Mouse (Mus musculus) left cerebral cortex, postnatal 4 days (tissue): Measurements from ENCODE around the gene Dtx4. TPM values are rescaled to one million over a fixed set of nuclear protein-coding genes. Genes with fewer than 3 reads are reported as not detected.
"Not testable (repeated sequence)": the region's sequence is repeated elsewhere in the genome, so short reads cannot be mapped to it uniquely, and the experiment has no call there.

Experiments
- DNase-seq: peaks from one replicate; pipeline ENCODE4 v3.0.0-alpha.2; 2022
- intact Hi-C: fragments of 180-260 bp; cut with DNase I; formaldehyde crosslinking; loops from one replicate; pipeline ENCODE4 v1.15.1; 2025
- total RNA-seq, 2 experiments: library from RNA; stranded (reverse); gene quantifications; 2 replicates each; pipeline ENCODE4 v1.2.3; 2021

Dtx4 gene
- total RNA-seq = 100 to 1,000 TPM; 124 to 146 TPM

DNA sequence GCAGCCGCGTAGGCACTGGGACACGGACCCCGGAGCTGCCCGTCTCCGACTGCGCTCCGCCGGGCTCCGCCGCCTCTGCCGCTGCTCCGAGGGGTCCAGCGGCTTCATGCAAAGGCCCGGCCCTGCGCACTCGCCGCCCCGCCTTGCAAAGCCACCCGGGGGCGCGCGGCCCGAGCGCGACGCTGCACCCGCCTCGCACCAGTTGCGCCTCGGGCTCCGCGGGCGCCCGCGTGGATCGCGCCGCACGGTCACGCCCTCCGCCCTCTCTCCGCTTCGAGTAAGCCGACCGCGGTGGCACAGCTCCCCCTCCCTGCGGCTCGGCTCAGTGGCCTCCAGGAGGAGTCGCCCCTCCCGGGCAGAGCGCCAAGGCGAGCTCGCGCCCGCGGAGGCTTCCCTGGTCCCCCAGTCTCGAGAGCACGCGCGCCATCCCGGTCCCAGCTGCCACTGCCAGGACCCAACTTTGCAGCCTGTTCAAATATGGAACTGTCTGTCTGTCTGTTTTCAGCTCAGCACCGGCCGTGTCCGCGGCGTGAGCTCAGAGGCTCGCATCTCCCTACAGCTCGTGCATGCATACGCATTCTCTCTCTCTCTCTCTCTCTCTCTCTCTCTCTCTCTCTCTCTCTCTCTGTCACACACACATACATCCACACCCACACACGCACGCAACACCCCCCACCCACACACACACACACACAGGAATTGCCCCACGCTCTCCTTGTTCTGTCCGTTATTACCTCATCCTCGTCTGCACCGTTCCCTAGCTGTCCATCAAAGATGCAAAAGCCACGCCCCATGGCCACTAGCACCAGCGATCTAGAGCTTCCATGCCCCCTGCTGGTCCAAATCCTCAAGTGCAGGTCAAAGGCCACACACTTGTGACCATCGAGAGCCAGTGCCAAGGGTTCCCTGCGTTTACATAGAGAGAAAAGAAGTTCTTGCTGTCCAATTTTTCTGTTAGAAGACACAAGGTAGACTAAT is at the start of gene Dtx4:
Gene Dtx4, minus strand, starts transcription at position 85 of the 978 bp plus-strand sequence.
- DNase-seq = peak; percentile 94
- intact Hi-C loops = loop anchor here (5.0 kb wide), 1 partner anchor 489 kb away; no protein-coding TSS in a partner anchor

DNA sequence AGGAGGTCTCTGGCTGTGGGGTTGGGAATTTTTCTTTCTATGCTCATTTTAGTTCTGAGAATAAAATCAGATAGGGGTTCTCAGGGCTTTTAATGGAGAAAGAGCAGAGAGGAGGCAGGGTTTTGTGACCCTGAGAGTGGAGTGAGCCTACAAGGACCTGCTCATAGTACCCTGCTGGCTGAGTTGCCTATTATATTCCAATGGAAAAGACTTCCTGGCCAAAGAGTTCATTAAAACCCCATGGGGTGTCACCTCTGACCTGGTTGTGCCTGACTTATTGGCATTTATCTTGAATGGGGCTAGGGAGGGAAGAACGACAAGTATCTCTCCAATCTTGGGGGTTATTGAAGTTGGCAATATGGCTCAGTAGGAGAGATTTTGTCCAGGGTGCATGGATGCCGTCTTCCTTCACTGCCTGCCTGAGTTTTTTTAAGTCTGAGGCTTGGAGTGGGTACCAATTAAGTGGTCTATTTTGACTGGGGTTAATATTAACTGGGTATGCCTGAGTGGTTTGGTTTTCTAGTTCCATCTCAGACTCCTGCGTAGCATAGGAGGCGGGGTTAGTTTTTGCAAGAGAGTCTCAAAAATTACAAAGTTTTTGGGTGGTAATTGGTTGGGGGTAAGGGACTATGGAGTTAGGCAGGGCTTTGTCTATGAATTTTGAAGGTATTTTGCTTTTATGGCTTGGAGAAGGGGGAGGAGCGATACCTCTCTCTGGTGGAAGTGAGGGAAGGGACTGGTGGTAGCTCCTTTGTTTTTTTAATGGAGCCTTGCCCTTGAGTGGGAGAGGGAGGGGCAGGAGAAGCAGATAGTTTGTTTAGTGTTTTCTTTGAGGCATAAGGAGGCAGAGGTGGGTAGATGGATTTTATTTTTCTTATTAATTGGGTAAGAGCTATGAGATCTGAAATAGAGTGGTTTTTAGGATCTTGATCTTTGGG is 49.0 kb upstream of the Dtx4 start:
- intact Hi-C loops = no loop called here
- no peak for DNase-seq

DNA sequence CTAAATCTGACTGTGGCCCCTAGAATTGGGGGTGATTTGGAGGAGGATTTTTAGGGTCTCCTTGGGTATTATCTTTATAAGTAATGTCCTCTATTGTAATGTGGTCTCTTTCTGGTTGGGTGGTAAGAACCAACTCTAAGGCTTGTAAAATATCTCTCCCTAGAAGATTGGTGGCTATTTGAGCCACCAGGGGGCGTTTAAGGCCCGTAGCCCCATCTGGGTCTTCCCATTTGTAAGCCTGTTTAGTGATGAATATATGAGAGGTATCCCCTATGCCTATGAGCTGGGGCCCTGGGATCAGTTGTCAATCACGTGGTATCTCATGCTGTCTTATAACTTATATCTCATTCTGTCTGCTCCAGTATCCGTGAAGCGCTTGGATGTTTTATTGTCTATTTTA is 47.9 kb upstream of the Dtx4 start:
- peak; percentile 33 for DNase-seq
- intact Hi-C loops = no loop called here

DNA sequence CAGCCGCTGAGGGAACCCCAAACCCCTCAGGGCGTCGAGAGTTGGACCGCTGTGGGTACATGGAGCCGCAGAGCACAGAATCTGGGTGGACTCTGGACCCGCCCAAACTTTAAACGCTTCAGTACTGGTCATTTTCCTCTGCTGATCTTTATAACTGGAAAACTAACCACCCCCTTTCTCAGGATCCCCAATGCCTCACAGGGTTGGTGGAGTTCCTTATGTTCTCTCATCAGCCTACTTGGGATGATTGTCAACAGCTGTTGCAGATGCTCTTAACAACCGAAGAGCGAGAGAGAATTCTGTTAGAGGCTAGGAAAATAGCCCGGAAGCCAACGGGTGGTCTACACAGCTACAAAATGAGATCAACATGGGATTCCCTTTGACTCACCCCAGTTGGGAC is 44.2 kb upstream of the Dtx4 start, which contains the start of gene Fam111a:
Gene Fam111a, plus strand, starts transcription at position 301 of the 400 bp plus-strand sequence.
- intact Hi-C loops, DNase-seq: not testable (repeated sequence)

DNA sequence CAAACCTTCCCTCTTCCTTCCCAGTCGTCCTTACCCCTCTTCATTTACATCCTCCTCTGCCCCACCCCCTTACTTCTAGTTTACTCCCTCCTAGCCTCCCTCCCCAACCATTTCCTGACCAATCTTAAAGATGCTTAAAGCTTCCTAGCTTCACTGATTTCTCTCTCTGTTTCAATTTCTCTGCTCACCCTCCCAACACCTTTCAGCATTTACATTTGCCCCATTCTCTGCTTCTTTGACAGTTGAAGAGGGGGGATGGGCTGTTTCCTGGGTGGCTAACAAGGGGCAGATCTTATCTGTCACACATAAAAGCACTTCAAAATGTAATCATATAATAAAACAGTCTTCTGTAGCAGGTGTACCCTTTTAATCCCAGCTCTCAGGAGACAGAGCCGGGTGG is 40.4 kb upstream of the Dtx4 start:
- DNase-seq = no peak
- intact Hi-C loops = no loop called here

DNA sequence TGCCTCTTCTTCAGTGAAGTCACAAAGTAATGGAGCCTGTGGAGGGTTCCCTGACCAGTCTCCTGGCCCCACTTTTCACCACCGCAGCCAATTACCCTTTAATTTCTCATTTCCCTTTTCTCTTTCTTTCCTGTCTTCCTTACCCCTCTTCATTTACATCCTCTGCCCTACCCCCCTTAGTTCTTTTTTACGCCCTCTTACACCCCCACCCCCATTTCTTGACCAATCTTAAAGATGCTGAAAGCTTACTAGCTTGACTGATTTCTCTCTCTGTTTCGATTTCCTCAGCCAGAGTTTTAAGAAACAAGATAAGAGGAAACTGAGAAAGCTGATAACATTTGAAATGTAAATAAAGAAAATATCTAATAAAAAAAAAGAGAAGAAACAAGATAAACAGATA is 39.5 kb upstream of the Dtx4 start:
- intact Hi-C loops = no loop called here
- no peak for DNase-seq

DNA sequence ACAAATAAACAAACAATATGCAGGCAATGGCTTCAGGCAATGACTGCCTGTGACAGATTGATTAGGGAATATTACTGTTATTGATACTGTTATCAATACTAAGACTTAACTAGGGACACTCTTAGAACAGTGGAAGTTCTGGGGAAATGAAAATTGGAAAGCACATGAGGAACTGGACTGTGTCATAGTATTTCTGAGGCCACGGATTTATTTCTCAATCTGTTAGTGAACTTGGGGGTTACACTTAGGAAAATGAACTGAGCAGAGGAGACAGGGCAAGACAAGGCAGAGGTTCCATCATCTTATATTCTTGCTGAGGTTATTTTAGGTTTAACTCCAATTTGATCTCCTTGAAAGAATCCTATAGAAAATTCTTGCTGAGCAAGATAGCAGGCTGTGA is 38.7 kb upstream of the Dtx4 start:
- intact Hi-C loops = no loop called here

DNA sequence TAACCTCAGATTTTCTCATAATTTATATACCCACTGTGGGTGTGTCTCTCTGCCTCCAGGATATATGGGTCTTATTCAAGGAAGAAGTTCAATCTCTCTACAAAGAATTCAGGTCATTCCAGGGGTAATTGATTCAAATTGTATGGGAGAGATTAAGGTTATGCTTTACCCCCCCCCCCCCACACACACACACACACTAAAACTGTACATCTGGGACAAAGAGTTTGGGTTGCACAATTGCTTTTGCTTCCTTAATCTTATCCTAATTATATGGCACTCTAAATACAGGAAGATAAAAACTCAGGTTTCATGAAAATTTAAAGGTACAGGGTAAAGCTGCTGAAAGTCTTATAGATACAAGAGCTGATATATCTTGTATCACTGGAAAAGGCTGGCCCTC is 35.9 kb upstream of the Dtx4 start:
- intact Hi-C loops = no loop called here
- no peak for DNase-seq

More for the DNA sequence above, 38.7 kb upstream of the Dtx4 start:
- no peak for DNase-seq

DNA sequence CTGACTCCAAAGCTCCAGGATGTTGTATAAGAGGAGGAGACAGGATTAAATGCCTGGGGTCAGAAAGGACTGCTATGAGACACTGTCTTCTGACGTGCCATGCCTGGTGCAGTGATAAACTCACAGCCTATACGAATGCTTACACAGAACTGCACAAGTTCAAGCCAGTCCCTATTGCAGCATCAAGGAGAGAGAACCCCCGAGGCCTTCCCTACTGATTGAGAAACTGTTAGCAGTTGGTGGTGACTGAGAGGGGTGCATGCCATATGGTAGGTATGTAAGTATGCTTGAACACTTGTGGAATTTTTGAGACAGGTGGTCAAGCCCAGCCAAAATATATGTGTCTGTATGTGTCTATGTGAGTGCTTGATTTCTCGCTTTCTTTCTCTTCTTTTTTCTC is 22.1 kb upstream of the Dtx4 start:
- intact Hi-C loops = no loop called here
- DNase-seq = no peak

DNA sequence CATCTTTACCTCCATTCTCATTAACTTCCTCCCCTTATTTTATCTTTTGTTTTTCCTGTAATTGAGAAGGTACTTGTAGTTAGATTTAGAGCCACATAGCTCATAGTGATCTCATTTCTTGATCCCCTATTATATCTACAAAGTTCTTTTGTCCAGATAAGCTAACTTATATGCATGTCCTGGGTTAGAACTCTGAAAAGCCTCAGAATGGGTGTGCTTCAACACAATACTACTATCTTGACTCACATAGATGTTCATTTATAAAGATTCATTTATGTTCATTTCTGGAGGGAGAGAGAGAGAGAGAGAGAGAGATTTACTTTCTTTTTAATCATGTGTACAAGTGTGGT is 17.3 kb upstream of the Dtx4 start:
- no peak for DNase-seq
- intact Hi-C loops = loop anchor here (5.0 kb wide), 1 partner anchor 74 kb away; no protein-coding TSS in a partner anchor

DNA sequence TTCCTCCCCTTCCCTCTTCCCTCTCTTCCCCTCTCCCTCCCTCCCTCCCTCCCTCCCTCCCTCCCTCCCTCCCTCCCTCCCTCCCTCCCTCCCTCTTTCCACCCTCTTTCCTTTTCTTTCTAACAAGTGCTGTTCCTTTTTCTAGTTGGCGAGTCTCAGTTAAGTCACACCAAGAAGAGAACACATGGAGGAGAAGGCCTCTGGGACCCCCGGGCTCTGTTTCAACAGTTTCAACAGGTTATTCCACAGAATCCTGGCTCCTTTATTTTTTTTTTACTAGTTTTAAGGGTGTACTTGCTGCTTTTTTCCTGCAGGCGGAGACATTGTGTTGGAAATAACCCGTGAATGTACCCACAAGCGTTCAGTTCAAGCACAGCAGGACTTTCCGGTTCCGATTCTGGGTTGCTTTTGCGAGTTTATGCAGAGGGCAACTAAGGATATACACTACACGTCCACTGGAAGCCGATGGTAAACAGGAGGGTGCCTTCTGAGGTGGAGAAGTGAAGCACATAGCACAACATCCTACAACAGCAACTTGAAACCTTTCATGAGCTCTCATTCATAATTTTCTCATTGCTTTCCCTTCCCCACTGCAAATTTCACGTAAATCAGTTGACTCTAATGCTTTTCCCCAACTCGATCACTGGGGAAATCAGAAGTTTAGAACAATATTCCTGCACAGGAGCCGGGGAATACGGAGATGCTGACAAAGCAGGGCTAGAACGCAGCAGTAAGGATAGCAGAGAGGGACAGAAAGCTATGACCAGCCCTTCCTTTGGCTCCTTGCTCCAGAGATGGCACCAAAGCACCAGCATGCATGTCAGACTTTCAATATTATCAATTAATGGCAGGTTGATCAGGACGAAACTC is 16.7 kb upstream of the Dtx4 start:
- intact Hi-C loops = loop anchor here (5.0 kb wide), 1 partner anchor 74 kb away; no protein-coding TSS in a partner anchor
- DNase-seq = peak; percentile 47

DNA sequence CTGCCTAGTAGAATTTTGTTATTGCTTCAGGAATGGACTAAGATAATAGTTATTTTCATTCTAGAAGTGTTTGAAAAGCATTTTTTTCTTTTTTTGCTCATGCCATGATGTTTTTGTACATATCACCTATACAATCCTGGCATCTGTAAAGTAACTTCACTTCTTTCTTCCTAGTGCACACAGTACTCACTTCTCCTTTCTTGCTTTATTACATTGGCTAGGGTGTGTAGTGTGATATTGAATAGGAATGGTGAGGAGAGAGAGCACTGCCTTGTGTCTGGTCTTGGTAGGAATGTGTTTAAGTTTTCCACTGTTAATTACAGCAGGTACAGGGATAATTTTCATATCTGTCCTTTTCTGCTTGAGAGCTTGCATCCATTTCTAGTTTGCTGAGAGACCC is 13.4 kb upstream of the Dtx4 start:
- intact Hi-C loops = loop anchor here (5.0 kb wide), 2 partner anchors 78 to 283 kb away; partner anchors contain the start of genes Lpxn and Zfp91
- no peak for DNase-seq

DNA sequence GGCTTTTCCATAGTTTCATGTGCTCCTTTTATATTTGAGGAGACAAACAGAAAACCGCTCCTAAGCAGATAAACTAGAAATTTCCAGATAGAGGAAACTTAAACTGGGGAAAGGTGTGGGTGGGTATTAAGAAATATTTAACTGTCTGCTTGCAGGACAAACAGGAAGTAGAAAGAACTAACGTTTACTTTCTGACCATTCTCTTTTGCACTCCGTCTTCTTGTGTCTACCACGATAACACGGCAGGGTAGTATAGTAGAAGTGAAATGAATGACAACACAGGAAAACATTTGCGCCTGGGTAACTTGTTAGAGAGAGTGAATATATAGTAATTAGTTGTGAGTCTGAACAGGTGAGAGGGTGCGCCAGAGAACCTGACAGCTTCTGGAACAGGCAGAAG is 1.5 kb upstream of the Dtx4 start:
- DNase-seq = no peak
- intact Hi-C loops = loop anchor here (5.0 kb wide), 1 partner anchor 490 kb away; no protein-coding TSS in a partner anchor

DNA sequence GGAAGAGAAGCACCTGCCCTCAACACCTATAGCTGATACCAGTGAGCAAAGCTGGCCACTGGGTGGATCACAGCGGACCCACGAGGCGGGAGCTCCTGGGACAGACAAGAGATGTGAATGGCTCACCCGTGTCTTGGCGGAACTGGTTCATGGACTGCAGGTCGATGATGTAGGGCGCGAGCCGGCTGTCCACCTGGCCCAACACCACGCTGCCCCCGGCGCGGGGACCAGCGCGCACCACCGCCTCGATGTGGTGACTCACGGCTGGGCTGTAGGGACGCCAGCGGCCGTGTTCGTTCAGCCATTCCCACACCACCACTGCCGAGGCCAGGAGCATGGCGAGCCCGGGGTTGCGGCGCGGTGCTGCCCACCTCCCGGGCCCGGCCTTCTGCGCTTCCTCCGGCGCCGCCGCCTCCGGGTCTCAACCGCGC is 358 bp downstream of the Dtx4 start:
- intact Hi-C loops = loop anchor here (5.0 kb wide), 1 partner anchor 489 kb away; no protein-coding TSS in a partner anchor
- peak; percentile 32 for DNase-seq

DNA sequence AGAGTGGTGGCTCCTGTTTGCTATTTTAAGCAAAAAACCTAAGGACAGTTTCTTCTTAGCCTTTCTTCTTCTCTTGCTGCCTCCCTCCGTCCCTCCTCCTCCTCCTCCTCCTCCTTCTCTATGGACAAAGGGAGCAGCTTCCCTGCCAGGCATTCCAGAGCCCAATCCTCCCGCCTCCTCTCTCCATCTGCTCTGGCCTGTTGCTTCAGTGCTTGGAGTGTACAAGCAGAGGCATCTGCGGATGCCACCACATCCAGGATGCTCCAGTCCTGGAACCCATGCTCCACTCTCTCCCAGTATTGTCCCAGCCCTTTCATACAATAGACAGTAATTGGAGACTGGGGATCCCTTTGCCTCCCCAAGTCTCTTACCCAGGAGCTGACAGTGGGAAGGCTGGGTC is 1.1 kb downstream of the Dtx4 start:
- intact Hi-C loops = loop anchor here (5.0 kb wide), 1 partner anchor 488 kb away; no protein-coding TSS in a partner anchor
- DNase-seq = peak; percentile 49

DNA sequence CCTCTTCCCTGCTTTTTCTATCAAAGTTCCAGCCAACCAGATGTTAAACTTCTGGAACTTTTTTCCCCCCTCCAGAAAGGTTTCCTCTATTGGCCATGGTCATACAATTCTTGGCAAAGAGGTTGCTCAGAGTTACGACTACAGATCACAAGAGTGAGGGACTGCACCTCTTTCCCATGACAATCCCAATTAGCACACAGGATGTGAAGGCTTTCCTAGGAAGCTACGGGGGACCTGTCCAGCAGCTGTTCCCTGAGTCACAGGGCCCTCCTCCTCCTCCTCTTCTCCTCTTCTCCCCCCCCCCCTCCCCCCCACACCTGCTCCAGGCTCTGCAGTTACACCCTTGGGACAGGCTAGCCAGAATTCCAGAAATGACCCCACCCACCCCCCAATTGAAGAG is 1.8 kb downstream of the Dtx4 start:
- intact Hi-C loops = no loop called here
- DNase-seq = no peak

DNA sequence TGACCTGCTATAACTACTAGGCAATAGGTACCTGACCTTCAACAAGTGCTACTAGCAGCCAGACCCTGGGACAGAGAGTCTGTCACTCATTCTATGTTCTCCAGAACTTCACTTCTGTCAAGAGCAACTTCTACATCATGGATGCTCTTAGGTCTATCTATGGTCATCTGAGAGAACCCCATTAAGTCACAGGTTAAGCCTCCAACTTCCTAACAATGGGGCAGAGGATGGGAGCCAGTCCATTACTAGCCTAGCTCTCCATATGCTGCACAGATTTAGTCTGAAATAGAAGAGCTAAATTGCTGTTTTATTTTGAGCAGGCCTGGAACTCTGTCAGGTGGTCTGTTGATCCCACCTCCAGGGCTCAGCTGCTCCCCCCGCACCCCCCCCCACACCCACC is 2.3 kb downstream of the Dtx4 start:
- no peak for DNase-seq
- intact Hi-C loops = no loop called here

DNA sequence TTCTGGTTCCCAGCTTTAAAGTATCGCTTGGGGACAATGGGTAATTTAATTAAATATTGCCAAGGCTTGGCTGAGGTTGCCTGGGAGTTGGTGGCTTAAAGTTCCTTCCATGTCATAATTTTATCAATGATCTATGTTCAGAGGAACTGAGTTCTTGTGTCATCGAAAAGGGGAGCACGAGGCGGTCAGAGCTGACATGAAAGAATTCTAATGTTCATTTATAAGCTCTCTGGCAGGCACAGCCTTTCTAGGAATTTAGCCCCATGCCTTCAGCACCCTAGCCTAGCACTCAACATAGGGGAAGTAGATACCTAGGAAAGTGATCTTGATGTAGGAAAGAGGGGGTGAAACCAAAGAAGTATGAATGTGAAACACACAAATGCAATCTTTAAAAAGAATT is 2.9 kb downstream of the Dtx4 start:
- no peak for DNase-seq
- intact Hi-C loops = no loop called here

DNA sequence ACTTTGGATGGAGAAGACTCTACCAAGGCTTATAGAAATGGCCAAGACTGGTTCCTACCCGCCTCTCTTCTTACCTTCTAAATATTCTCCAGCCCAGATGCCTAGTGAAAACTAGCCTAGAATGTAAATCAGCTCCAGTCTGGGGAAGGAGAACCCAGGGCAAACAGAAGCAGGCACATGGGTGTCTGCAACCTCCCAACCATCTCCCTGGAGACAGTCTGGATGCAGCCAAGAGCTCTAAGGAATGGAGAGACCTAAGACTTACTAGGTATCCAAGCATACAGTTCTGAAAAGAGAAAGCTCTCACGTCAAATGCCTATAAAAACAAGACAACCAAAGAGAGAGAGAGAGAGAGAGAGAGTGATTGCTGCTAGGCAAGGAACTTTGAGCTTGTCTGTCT is 3.3 kb downstream of the Dtx4 start:
- no peak for DNase-seq
- intact Hi-C loops = no loop called here

DNA sequence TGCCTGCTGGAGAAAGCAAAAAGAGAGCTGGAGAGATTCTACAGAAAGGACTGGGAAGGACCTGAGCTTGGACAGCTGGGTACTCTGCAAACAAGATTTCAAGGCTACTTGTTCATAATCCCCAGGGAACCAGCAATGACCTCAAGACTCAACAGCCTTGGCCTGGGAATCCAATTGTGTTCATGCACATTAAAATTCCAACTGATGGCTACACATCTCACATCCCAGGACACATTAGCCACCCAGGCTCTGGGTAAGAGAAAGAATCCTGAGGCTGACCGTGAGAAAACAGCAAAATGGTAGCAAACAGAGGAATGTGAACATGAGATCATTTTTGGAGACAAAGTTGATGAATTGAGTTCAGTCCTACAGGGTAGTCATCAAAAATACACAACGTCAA is 5.0 kb downstream of the Dtx4 start:
- DNase-seq = no peak
- intact Hi-C loops = no loop called here
